Mouse (Mus musculus) hindbrain, postnatal 0 days (tissue): ENCODE data around the gene Unc45b. TPM values are rescaled to one million over a fixed set of nuclear protein-coding genes. Genes with fewer than 3 reads are reported as not detected.
"Not testable (repeated sequence)": the region's sequence is repeated elsewhere in the genome, so short reads cannot be mapped to it uniquely, and the experiment has no call there.

Experiments
- ATAC-seq: fragments of 200-750 bp; cut with Nextera tagmentation; 2 replicates; pipeline ENCODE4 v1.8.0; 2017; ENCODE audit warnings: mild to moderate bottlenecking, moderate TSS enrichment, moderate library complexity
- DNase-seq: peaks from one replicate; pipeline ENCODE4 v3.0.0-alpha.2; 2015; ENCODE audit warnings: low spot score
- H3K27ac ChIP-seq: fragments of 300-500 bp; sonication (generic); 2 replicates; pipeline ENCODE4 v1.5.1; 2014; ENCODE audit warnings: mild to moderate bottlenecking
- H3K27me3 ChIP-seq: fragments of 300-500 bp; sonication (generic); 2 replicates; pipeline ENCODE4 v1.6.1; 2014; ENCODE audit warnings: low read length, mixed read lengths; ENCODE audit not compliant: insufficient read depth
- H3K36me3 ChIP-seq: fragments of 300-500 bp; sonication (generic); 2 replicates; pipeline ENCODE4 v1.6.1; 2014; ENCODE audit warnings: low read length, mixed read lengths; ENCODE audit not compliant: insufficient read depth
- H3K4me1 ChIP-seq: fragments of 300-500 bp; sonication (generic); 2 replicates; pipeline ENCODE4 v1.6.1; 2014; ENCODE audit warnings: antibody characterized with exemption, low read length, mixed read lengths; ENCODE audit not compliant: insufficient read depth
- H3K4me2 ChIP-seq: fragments of 300-500 bp; sonication (generic); 2 replicates; pipeline ENCODE4 v1.6.1; 2014; ENCODE audit warnings: low read depth, mild to moderate bottlenecking, low read length, moderate library complexity, mixed read lengths
- H3K4me3 ChIP-seq: fragments of 300-500 bp; sonication (generic); 2 replicates; pipeline ENCODE4 v1.5.1; 2014; ENCODE audit warnings: low read length
- H3K9ac ChIP-seq: fragments of 300-500 bp; sonication (generic); replicated peaks from 2 replicates; pipeline ENCODE4 v1.6.1; 2014; ENCODE audit warnings: mild to moderate bottlenecking, low read length, moderate library complexity, mixed read lengths
- H3K9me3 ChIP-seq: fragments of 300-500 bp; sonication (generic); 2 replicates; pipeline ENCODE4 v1.6.1; 2016; ENCODE audit warnings: low read length, mixed read lengths
- CTCF ChIP-seq: IDR thresholded peaks from 2 replicates; pipeline ENCODE4 v1.5.1; 2016; ENCODE audit warnings: antibody characterized with exemption, control low read depth, low read depth
- WGBS: fragments of 180-500 bp; shearing (Covaris S2); extraction: QIAGEN DNeasy Blood & Tissue Kit; methylation state at CpG from one replicate; pipeline ENCODE4 v1.1.7; 2014; 5-methylcytosine and 5-hydroxymethylcytosine counted together
- polyA plus RNA-seq: library from polyadenylated mRNA; unstranded; fragments of >200 nt; fragmentation: Nextera tagmentation; extraction: Ambion mirVana; gene quantifications from 2 replicates; pipeline ENCODE4 v1.2.1, GENCODE M21; 2015
- total RNA-seq: library from RNA; depleted of rRNA; stranded (reverse); fragments of >200 nt; gene quantifications from 2 replicates; pipeline ENCODE4 v1.2.3, GENCODE M21; 2014

Unc45b gene
- total and polyA plus RNA-seq, 2 experiments from 2014 or later, result 0.42 to 2.4 TPM

DNA sequence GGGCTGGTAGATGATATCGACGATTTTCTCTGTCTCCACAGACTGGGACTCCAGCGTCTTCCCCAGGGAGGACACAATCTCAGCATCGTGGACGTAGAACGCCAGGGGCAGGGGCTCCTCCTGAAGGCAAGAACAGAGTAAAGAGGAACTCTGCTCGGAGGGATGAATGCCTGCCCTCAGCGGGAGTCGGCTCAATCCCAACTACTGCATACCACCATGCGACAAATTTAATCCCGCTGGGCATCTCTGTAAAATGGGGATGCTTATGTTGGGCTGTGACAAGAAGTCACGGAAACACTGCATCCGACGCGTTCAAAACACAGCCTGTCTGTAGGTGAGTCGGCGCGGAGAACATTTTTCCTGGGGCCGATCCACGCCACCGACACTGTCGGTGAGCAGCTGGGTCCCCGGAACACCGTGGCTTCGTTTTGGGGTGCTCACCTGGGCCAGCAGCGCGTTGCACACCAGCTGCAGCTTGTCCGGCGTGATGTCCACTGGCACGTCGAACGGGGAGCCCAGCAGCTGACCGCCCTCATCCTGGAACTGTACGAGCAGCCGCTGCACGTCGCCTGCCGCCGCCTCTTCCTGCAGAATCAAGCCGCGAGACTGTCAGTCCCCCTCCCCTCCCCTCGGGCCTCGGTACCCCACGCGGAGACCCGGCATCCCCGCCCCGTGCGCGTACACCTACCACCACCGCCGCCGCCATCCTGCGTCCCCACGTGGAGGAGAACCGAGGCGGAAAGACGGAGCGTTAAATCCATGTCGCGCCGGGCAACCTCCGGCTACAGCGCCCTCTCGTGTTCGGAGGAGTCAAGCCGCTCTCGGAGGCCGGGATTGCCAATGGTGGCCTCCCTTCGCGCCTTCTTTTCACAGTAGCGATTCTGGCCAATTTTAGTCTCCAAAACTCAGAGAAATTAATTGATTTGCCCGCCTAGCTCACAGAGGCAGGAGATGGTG is 2.4 kb upstream of the Unc45b start, which contains the start of gene Nle1:
Nle1 (minus strand) TSS at position 761 of the 957 bp plus-strand sequence.
- Histone ChIP-seq H3K36me3 (peaks cover 22% of the 10 kb centered on the region), H3K9ac (peak within 1 kb of the TSS; percentile 74), H3K4me3 (peak within 1 kb of the TSS; percentile 84), H3K4me2 (peak within 1 kb of the TSS; percentile 84), H3K27ac (peak within 1 kb of the TSS; percentile 69; the same call in 1 of the 2 replicates), H3K9me3 (no peaks in the 10 kb centered on the region), H3K4me1 (peaks cover 9% of the 10 kb centered on the region), H3K27me3 (no peaks in the 10 kb centered on the region)
- DNase-seq (peak; percentile 96), ATAC-seq (peak; percentile 87)
- under 1% methylated on average over 72 of the region's 73 CpGs for WGBS
- peak; percentile 96 for TF ChIP-seq CTCF

DNA sequence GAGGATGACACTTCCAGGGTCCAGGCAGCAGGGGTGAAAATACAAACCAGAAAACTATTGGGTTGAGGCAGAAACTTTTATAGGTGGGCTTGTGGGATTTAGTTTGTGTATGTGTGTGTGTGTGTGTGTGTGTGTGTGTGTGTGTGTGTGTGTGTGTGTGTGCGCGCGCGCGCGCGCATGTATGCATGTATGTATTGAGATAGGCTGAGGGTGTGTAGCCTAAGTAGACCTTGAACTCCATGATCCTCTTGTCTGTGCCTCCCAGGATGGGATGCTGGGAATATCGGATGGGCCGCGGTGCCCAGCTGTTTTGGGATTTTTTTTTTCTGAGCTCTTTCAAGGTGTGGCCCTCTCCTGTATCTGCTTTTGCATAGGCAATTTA is 1.8 kb upstream of the Unc45b start:
- Histone ChIP-seq H3K27ac (no peak overlapping the region), H3K9ac (no peak overlapping the region), H3K9me3 (no peaks in the 10 kb centered on the region), H3K4me3 (peak overlapping the region; percentile 84; the same call in 1 of the 2 replicates), H3K4me2 (peak overlapping the region; percentile 84), H3K36me3 (peaks cover 16% of the 10 kb centered on the region), H3K4me1 (peaks cover 9% of the 10 kb centered on the region), H3K27me3 (no peaks in the 10 kb centered on the region)
- no peak for TF ChIP-seq CTCF
- no peak for ATAC-seq
- no peak for DNase-seq
- WGBS, result 65% methylated on average over 10 of the region's 10 CpGs

DNA sequence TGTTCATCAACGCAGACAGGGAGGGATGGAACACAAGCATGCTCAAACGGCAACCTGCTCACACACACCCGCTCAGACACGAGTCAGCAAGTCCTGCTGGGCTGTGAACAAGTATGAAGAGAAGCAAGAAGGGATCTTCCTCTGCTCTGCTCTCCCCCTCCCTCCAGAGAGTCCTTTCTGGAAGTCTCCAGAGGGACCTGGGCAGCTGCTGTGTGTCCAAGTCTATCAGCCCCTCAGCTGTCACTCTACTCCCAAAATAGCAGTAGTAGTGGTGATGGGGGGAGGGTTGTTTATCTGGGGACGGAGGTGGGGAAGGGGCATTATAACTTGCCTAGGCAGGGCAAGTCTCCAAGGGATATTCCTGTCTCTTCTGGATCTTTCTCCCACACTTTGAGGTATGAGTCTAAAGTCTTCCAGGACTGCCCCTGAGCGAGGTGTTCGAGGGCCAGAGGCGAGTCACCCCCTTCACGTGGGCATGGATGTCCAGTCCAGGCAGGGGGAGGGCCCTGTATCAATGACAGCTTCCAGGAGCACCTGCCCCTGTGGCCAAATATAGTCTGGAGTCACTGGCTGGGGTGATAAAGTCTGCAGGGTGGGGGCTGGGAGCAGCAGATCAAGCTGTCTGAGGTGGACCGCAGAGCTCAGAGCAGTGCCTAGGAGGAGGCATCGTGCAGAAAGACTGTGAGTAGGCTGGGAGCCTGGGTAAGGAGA is 484 bp downstream of the Unc45b start:
- no peaks in the 10 kb centered on the region for H3K27me3 ChIP-seq
- TF ChIP-seq CTCF, result no peak
- H3K4me3 ChIP-seq, result no peak overlapping the region
- no peak overlapping the region for H3K27ac ChIP-seq
- H3K4me2 ChIP-seq, result no peak overlapping the region
- no peak for ATAC-seq
- no peaks in the 10 kb centered on the region for H3K9me3 ChIP-seq
- DNase-seq, result no peak
- peaks cover 9% of the 10 kb centered on the region for H3K4me1 ChIP-seq
- peaks cover under 1% of the 10 kb centered on the region; the same call in 1 of the 2 replicates for H3K36me3 ChIP-seq
- H3K9ac ChIP-seq, result no peak overlapping the region
- 84% methylated on average over 11 of the region's 11 CpGs for WGBS

DNA sequence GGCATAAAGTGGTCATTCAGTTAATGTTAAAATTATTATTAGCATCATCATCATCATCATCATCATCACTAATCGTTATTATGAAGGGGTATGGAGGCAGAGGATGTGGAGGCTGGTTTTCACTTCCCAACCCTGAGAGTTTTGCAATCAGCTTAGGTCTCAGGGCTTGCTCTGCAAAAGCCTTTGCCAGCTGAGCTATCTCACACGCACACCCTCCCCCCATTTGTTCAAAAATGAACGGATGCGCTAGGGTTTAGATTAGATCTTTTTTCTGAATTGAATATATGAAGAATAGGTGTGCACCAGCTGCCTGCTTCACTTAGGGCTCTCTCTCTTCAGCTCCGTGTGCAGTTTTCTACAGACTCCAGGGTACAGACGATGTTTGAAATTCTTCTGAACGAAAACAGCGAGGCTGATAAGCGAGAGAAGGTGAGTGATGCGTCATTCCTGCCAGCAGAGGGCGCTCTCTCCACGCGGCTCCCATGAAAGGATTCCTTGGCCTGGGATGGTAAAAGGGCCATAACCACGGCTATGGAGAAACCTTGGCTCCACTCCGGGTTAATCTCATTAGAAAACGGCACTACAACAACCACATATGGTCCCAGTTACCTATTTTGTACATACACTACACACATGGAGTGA is 4.5 kb downstream of the Unc45b start:
- H3K36me3 ChIP-seq, result no peaks in the 10 kb centered on the region
- TF ChIP-seq CTCF, result peak; percentile 100
- H3K4me3 ChIP-seq, result 0 out of 2 replicates have a peak overlapping the region, but pooled peaks have one; percentile 11
- no peak overlapping the region for H3K27ac ChIP-seq
- no peaks in the 10 kb centered on the region for H3K4me1 ChIP-seq
- H3K4me2 ChIP-seq, result peak overlapping the region; percentile 50
- DNase-seq (peak; percentile 89), ATAC-seq (peak; percentile 70; the same call in 1 of the 2 replicates)
- H3K9me3 ChIP-seq, result no peaks in the 10 kb centered on the region
- no peaks in the 10 kb centered on the region for H3K27me3 ChIP-seq
- 9% methylated on average over 16 of the region's 16 CpGs for WGBS
- no peak overlapping the region for H3K9ac ChIP-seq

DNA sequence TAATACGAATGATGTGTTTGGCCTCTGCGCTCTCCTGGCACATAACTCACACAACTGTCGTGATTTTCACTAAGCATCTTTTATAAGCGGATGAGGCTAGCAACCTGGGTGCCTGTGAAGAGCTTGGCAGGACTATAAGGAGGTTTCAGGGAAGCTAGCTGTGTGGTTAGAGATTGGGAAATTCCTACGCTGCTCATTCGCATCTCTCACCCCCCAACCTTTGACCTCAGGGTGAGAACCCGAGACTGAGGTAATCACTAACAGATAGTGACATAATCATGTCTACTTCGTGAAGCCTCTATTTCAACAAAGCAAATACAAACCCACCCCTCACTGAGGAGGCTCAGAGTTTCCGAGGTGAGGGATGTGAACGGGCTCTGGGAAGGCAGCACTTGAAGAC is 10.4 kb downstream of the Unc45b start:
- TF ChIP-seq CTCF, result no peak
- no peak overlapping the region for H3K27ac ChIP-seq
- WGBS, result 68% methylated on average over 10 of the region's 10 CpGs
- ATAC-seq, result no peak
- no peaks in the 10 kb centered on the region for H3K36me3 ChIP-seq
- no peaks in the 10 kb centered on the region for H3K4me1 ChIP-seq
- no peaks in the 10 kb centered on the region for H3K9me3 ChIP-seq
- no peaks in the 10 kb centered on the region for H3K27me3 ChIP-seq
- no peak overlapping the region for H3K4me3 ChIP-seq
- DNase-seq, result no peak
- no peak overlapping the region for H3K4me2 ChIP-seq
- no peak overlapping the region for H3K9ac ChIP-seq

DNA sequence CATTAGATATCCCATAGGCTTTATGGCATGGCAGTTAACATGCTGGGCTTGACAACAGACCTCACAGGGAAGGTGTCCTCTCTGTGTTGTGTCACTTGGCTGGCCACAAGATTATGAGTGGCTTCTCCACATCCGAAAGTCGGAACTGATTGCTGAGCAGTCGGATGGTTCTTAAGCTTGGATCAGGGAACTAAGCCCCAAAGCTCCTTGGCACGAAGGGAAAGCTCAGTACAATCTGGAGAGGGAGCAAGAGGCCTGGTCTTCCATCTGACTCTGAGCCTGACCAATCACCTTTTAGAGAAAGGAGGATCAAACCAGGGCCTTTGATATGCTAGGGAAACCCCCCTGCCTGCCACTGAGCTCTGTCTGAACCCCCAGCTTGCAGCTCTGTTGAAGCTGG is 11.3 kb downstream of the Unc45b start:
- no peak for TF ChIP-seq CTCF
- Histone ChIP-seq H3K4me2 (no peak overlapping the region), H3K4me1 (no peaks in the 10 kb centered on the region), H3K9me3 (no peaks in the 10 kb centered on the region), H3K9ac (no peak overlapping the region), H3K27me3 (no peaks in the 10 kb centered on the region), H3K27ac (no peak overlapping the region), H3K36me3 (no peaks in the 10 kb centered on the region), H3K4me3 (no peak overlapping the region)
- ATAC-seq (no peak), DNase-seq (no peak)
- 75% methylated on average over 4 of the region's 4 CpGs for WGBS

DNA sequence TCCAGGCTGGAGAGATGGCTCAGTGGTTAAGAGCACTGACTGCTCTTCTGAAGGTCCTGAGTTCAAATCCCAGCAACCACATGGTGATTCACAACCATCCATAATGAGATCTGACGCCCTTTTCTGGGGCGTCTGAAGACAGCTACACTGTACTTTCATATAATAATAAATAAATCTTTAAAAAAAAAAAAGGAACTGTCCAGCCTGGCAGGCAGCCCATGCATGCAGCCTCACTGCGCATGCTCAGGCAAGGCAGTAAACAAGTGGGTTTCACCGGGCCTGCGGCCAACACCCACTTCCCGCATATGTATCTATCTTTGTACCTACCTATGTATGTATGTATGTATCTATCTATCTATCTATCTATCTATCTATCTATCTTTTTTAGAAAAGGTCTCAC is 13.6 kb downstream of the Unc45b start:
- H3K36me3 ChIP-seq, H3K27me3 ChIP-seq, H3K4me2 ChIP-seq, ATAC-seq, H3K27ac ChIP-seq, H3K4me3 ChIP-seq, H3K4me1 ChIP-seq, DNase-seq, H3K9ac ChIP-seq, H3K9me3 ChIP-seq: not testable (repeated sequence)
- 79% methylated on average over 6 of the region's 6 CpGs for WGBS
